Mouse (Mus musculus): ENCODE data around the gene Cdca8. TPM values are rescaled to one million over a fixed set of nuclear protein-coding genes. Genes with fewer than 3 reads are reported as not detected.
"Not testable (repeated sequence)": the region's sequence is repeated elsewhere in the genome, so short reads cannot be mapped to it uniquely, and the experiment has no call there.

Cdca8 gene
- polyA plus RNA-seq (2012) = 166 and 199 TPM in 2 replicates

DNA sequence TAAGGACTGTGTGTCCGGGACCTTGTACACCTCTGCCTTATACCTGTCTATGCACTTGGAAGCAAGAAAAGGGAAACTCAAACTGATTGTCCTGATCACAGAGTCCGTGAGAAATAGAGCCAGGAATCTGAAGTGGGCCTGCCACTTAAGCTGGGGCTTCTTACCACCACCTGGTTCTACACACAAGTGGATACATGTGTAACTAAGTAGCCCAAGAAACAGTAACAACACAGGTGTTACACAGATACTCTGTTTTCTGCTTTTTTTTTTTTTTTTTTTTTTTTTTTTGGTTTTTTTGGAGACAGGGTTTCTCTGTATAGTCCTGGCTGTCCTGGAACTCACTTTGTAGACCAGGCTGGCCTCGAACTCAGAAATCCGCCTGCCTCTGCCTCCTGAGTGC is at the start of gene Cdca8:
Gene Cdca8 (minus strand): TSS at position 101 of the 400 bp plus-strand sequence.
- TF ChIP-seq GATA1 (IDR thresholded peaks at IDR 0.05; ENCODE audit: low read length) = not testable (repeated sequence)

DNA sequence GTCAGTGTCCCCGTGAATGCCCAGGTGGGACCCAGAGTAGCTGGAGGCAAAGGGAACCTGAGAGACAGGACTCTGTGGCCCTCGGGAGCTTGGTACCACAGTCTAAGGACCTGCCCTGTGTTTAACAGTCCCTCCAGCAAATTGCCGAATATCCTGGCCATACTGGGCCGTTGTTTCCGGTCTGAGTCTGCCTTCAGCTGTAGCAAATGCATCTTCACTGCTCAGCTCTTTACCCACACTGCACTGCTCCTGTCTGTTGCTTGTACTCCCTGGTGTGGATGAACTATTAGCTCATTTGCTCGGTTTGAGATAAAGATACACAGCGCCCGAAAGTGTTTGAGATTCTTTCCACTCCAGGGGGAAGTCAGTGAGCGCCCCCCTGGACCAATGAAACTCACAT is 49.3 kb upstream of the Cdca8 start:
- TF ChIP-seq GATA1 (IDR thresholded peaks at IDR 0.05; ENCODE audit: low read length) = no peak

DNA sequence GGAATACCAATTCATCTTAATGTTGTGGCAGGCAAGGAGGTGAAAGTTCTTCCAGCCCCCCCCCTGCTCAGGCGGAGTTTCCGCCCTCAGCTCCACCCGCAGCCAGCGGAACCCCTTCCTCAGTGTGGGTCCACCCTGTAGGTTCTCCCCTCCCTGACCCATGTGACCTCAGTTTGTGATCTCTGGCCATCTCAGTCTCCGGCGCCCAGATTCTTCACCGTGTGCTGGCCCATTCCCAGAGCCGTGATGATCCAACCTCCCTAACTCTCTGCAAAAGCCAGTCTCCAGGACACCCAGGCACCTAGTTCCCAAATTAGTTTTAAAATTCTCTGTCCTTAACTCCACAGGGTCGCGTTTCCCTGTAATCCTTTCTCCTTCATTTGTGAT is 48.6 kb upstream of the Cdca8 start:
- TF ChIP-seq GATA1 (IDR thresholded peaks at IDR 0.05; ENCODE audit: low read length) = no peak

DNA sequence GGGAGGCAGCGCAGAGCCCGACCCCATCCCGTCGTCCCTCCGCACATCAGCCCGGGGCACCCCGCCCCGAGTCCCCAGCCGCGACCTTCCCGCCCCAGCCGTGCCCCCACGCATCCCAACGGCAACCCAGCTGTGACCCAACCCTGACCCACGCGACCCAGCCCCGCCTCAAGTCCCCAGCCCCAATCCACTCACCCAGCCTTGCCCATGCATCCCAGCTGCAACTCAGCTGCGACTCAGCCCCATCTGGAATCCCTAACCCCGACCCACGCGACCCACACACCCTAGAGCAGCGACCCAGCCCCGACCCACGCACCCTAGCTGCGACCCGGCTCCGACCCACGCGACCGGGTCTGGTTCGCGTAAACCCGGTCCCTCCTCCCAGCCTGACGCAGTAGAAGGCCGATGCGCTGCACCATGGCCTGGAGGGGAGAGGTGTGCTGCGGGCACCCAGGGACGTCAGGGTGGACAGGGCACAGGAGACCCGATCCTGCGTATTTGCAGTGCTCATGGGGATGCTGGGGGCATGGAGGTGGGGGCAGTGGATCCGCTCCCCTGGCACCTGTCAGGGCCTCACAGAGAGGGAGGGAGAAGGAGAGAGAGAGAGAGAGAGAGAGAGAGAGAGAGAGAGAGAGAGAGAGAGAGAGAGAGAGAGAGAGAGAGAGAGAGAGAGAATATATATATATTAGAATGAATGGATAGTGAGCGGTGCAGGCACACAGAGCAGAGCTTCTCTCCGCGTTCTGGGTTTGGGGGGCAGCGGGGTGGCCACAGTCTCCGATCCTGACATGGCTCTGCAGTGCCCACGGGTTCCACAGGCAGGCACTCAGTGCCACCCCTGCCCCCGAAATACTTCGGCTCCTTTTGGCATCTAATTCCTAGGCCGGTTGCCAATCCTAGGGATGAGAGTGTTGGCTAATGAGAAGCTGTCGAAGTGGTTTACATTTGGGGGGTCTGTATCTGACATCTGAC is 47.9 kb upstream of the Cdca8 start:
- TF ChIP-seq GATA1 (IDR thresholded peaks at IDR 0.05; ENCODE audit: low read length) = no peak

DNA sequence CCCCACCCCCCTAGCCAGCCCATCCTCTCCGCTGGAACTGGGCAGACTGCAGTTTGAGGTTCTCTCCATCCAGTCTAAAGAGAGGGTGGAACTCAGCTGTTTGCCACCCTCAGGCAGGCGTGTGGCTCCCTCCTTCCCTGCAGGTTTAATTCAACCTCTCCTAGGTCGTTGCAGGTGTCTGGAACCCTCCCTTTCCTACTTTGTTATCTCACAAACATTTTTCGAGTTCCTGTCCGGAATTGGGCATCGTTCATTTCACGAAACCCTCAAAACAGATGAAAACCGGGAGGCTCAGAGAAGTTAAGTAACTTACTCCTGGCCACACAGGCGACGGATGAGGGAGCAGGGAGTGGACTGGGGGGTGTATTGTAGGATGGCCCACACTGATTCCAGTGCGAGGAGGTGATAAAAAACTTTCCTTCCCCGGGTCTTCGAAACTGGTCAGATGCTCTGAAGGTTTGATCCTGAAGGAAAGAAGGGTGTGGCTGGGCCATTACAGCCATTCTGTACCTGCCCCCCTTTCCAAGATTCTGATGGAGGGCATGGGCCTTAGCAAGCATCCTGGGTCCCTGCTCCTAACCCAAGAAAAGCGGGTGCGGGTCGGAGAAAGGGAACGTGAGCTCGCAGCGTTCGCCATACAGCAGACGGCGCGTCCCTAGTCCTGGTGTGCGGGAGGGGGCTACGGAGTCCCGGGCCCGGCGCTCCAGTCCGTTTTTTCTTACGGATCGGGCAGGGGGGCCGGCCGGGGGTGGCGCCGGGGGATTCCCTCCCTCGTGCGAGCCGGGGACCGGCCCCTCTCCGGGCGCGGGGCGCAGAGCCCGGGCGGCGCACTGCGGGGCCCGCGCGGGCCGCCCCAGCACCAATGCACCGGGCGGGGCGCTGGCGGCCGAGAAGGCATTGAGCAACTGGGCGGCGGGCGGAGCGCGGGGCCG is 46.8 kb upstream of the Cdca8 start, which contains the start of gene Rspo1:
Gene Rspo1 (plus strand): TSS at position 760 of the 932 bp plus-strand sequence.
- TF ChIP-seq GATA1 (IDR thresholded peaks at IDR 0.05; ENCODE audit: low read length) = no peak

DNA sequence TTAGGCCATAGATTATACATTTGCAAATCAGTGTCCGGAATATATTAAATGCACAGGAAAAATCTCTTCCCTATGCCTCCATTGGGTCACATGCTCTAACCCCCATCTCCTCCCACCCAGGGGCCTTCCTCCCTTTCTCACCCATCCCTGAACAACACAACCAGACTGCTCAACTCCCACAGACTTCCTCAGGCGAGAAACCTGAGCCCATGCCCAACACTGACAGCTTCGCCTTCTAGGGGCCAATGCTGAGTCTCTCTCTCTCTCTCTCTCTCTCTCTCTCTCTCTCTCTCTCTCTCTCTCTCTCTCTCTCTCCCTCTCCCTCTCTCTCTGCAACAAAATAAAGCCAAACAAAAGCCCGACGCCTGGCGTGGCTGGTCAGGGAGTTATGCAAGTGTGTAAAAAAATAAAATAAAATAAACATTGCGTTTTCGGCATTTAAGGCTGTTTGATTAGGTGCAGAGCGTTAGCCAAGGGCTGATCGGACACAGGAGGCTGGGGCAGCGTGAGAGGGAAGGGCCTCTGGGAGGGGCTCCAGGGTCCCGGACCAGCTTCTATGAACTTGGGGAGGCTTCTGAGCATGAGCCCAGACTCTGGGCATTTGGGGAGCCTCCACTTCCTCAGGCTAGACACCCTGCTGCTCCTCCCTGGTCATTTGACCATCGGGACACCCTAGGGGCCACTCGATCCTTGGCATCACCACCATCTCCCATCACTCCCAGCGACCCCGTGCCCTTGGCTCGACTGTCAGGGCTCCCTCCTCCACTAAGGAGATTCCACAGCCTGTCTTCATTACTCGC is 46.0 kb upstream of the Cdca8 start:
- no peak for TF ChIP-seq GATA1 (IDR thresholded peaks at IDR 0.05; ENCODE audit: low read length)

DNA sequence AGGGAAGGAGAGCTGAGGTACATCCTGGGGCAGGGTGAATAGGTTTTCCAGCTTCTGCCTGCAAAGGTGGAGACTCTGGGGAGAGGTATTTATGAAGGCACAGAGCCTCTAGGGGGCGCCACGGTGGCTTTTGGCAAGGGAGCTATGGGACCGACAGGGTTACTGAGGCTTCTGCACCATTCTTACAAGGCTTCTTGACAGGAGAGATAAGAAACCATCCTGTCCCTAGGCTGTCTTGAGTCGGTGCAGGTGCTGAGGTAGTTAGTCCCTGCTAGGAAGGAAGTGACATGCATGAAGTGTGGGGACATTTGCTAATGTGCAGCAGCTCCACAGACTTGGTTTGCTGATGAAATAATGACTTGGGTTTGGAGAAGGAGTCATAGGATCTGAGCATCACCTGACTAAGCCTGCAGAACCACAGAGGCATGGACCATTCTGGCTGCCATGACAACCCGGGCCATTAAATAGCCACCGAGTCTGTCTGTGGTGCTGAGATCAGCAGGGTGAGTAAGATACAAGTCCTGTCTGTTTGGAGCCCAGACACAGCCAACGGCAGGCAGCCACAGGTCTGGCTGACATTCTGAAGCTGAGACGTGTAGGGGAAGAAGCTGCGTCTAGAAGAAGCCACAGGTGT is 44.9 kb upstream of the Cdca8 start:
- no peak for TF ChIP-seq GATA1 (IDR thresholded peaks at IDR 0.05; ENCODE audit: low read length)

DNA sequence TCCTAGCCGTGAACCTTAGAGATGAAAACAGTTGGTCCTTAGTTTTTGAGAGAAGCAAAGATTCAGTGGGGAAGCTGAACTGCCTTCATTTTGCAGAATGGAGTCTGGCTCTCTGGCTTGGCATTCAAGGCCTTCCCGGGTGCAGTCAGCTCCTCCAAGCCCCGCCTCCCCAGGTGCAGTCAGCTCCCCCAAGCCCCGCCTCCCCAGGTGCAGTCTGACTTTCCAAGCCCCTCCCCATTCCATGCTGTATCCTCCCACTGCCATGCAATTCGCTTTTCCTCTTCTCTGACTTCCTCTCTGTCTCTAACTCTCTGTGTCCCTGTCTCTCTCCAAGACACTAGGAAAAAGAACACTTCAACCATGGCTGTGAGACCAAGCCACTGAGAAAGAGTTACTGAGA is 39.1 kb upstream of the Cdca8 start:
- TF ChIP-seq GATA1 (IDR thresholded peaks at IDR 0.05; ENCODE audit: low read length) = no peak

DNA sequence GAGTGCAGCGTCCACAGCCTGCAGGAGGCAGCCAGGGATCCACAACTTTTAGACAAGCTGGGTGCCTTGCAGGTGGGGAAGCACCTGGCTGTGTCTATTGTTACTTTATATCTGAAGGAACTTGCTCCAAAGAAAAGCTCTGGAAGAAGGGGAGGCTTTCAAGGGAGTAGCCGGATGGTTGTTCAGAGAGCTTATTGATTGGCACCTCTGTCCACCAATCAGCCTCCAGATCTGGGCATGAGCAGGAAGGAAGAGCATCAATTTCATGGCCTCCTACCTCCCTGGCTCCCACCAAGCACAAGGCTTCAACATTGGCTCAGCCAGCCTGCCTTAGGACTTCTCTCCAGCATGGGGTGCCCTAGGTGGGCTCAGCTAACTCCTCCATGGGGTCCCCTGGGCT is 34.2 kb upstream of the Cdca8 start:
- no peak for TF ChIP-seq GATA1 (IDR thresholded peaks at IDR 0.05; ENCODE audit: low read length)

DNA sequence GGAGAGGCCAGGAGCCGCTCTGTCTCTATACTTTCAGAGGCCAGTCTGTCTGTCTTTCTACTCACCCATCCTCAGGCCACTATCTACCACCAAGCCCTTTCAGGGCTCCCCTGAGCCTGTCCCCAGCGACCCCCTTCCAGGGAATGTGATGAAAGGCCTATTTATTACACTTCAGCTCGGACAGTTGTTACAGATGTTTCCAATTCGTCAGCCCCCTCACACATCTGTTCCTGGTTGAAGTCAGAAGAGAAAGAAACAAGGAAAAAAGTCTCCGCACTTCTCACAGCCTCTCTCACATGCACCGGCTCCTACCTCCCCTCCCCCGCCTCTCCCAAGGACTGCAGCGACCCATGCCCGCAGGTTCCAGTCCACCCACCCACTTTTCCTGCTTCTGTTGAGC is 33.2 kb upstream of the Cdca8 start:
- no peak for TF ChIP-seq GATA1 (IDR thresholded peaks at IDR 0.05; ENCODE audit: low read length)

DNA sequence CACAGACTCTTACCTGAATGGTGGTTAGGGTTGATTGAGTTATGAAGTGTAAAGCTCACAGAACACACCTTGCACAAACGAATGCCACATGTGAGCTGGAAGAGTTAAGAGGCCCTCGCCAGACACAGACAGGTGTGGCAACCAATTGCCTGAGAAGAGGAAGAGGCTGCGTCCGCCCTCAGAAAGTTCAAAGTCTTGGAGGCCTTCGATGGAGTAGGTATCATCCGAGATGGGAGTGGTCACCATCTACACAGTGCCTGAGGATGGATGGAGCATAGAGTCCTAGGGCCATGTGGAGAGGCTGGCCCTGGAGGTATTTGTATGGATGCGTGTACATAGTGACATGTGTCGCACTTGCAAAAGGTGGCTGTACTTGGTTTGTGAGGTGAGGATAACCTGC is 32.0 kb upstream of the Cdca8 start:
- no peak for TF ChIP-seq GATA1 (IDR thresholded peaks at IDR 0.05; ENCODE audit: low read length)

DNA sequence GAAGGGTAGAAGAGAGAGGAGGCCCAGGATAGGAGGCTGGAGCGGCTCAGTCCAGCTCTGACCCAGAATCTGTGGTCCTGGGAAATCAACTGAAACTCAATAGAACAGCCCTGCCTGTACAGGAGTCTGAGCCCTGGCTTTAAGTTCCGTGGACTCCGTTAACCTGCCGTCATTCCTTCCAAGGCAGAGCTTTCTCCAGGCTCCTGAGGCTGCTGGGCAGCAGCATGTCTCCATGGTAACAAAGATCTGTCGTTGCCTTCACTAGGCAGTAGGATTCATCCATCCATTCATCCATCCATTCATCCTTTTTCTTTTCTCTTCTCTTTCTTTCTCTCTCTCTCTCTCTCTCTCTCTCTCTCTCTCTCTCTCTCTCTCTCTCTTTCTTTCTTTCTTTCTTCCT is 31.6 kb upstream of the Cdca8 start:
- no peak for TF ChIP-seq GATA1 (IDR thresholded peaks at IDR 0.05; ENCODE audit: low read length)

DNA sequence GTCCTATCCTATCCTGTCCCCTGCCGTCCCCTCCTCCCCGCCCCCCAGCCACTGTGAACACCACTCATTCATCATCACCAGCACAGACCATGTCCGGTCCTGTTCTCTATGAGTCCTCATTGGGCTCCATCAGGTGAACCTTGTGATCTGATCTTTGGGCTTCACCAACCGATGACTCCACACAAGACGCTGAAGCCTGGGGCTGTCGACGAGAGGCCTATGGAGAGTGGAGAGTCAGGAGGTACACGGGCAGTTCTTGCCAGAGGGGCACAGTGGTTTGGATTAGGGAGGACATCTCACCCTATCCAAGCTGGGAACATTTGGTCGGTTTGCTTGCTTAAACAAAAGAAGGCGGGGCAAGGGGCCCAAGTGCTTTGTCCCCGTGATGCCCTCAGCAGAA is 31.1 kb upstream of the Cdca8 start:
- no peak for TF ChIP-seq GATA1 (IDR thresholded peaks at IDR 0.05; ENCODE audit: low read length)

DNA sequence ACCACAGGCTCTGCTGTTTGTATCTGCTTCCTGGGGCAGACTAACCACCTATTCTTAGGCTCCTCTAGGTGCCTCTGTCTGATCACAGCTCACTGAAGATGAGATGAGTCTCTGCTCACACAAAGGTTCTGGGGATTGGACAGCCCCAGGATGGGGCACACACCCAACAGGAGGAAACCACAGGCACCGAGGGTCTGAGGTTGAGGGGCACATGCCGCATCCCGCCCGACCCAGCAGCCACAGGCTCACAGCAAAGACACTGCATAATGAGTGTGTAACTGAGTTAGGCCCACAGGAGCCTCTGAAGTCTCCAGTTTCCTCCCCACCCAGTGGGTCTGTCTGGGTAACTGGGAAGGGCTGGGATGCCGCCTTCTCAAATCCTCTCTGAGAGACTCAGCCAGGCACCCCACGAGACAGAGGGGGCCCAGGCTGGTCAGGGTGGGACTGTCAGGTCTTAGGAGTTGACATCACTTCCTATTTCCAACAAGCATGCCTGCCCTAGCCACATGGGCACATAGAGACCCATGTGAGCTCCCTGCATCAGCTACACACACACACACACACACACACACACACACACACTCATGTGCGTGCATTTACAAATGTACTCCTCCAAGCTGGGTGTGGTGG is 30.2 kb upstream of the Cdca8 start:
- TF ChIP-seq GATA1 (IDR thresholded peaks at IDR 0.05; ENCODE audit: low read length) = no peak
